Mouse (Mus musculus) brain, embryonic 14.5 days (tissue): Measurements from ENCODE around the gene Ptcd2.

Source experiments
- CTCF ChIP-seq: fragments of 200-500 bp; IDR thresholded peaks from 2 replicates; pipeline ENCODE4 v1.5.1; 2012; ENCODE audit warnings: inconsistent platforms, mild to moderate bottlenecking, moderate library complexity, borderline replicate concordance; ENCODE audit not compliant: insufficient read depth, insufficient read length; ENCODE audit errors: extremely low read depth
- POLR2A ChIP-seq: fragments of 200-500 bp; IDR thresholded peaks from 2 replicates; pipeline ENCODE4 v1.6.1; 2012; ENCODE audit warnings: mild to moderate bottlenecking, inconsistent platforms, borderline replicate concordance; ENCODE audit not compliant: poor library complexity, insufficient read depth, insufficient read length, severe bottlenecking; ENCODE audit errors: extremely low read depth

DNA sequence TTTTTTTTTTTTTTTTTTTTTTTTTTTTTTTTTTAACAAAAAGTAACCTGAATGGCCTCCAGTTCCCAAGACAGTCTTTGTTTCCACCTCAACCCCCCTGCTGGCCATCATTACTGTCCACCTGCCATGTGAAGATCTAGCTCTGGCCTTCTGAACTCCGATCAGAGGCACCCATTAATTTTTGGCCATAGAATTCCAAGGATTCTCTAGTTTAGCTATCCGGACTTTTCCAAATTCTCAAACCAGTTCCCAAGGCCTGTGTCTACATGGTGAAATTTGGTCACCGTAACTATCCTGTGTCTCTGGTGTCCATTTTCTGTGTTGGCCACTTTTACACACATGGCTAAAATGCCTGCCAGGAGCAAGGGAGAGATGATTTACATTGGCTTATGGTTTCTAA, 67.0 kb downstream of the Ptcd2 start:
- no peak for TF ChIP-seq CTCF
- no peak for TF ChIP-seq POLR2A
